Comparison of ENCODE assay signal across 7 mouse cellular contexts in genomic region chr4:99660981-99661380, GRCm38 (mm10). TPM values are rescaled to one million over a fixed set of nuclear protein-coding genes. Genes with fewer than 3 reads are reported as not detected.
A peak's percentile ranks its signal among the peaks of the same experiment; 100 is the strongest.
DNase-seq lines count a peak whose midpoint lies in the region; ATAC-seq and TF ChIP-seq lines count a peak whose summit lies in the region.

No protein-coding gene starts in this region.

- no peaks in the 10 kb centered on the region for H3K9me3 ChIP-seq in forebrain, embryonic 16.5 days (ENCODE audit: control insufficient read depth, low read length)
- no peaks in the 10 kb centered on the region for H3K9me3 ChIP-seq in intestine, postnatal 0 days (ENCODE audit: control insufficient read depth)

- WGBS in thymus, adult 2 months = under 1% methylated on average over 11 of the region's 11 CpGs
- 0% methylated on average over 11 of the region's 11 CpGs for WGBS in forebrain, embryonic 16.5 days
- WGBS in intestine, postnatal 0 days = 0% methylated on average over 11 of the region's 11 CpGs
- WGBS in lung, adult 2 months = under 1% methylated on average over 11 of the region's 11 CpGs

- H3K4me3 ChIP-seq in thymus, adult 2 months (ENCODE audit: control insufficient read depth, insufficient read depth, low read length) = no peak overlapping the region
- no peak overlapping the region for H3K4me3 ChIP-seq in forebrain, embryonic 16.5 days (replicated peaks; ENCODE audit: low read length)
- H3K4me3 ChIP-seq in intestine, postnatal 0 days (ENCODE audit: low read depth, low read length) = no peak overlapping the region
- no peak overlapping the region for H3K4me3 ChIP-seq in lung, adult 2 months (replicated peaks; ENCODE audit: extremely low read depth, low read depth, low read length)

- ATAC-seq in forebrain, embryonic 16.5 days = peak; percentile 19; the same call in 1 of the 2 replicates
- ATAC-seq in intestine, postnatal 0 days = no peak

- peak; percentile 59 for DNase-seq in thymus, adult 2 months
- DNase-seq in thymus, adult 18-20 months = no peak
- peak; percentile 43 for DNase-seq in c-Kit-positive CD71-positive TER-119-negative erythroid progenitor cells, embryonic 14.5 days (ENCODE audit: low read depth)
- no peak for DNase-seq in lung, adult 2 months
- DNase-seq in spleen, postnatal 36 days (ENCODE audit: low spot score in 2 of 2) = peak; percentile 6 to 15

- no peaks in the 10 kb centered on the region for H3K36me3 ChIP-seq in thymus, adult 2 months (ENCODE audit: control insufficient read depth, insufficient read depth, low read length)
- H3K36me3 ChIP-seq in forebrain, embryonic 16.5 days (ENCODE audit: control insufficient read depth, insufficient read depth) = no peaks in the 10 kb centered on the region
- H3K36me3 ChIP-seq in intestine, postnatal 0 days (ENCODE audit: control insufficient read depth, insufficient read depth) = no peaks in the 10 kb centered on the region

- peak; percentile 32; the same call in 1 of the 2 replicates for TF ChIP-seq CTCF in thymus, adult 2 months (IDR thresholded peaks at IDR 0.05; ENCODE audit: borderline replicate concordance, control insufficient read depth, extremely low read depth, insufficient read depth, low read length, poor library complexity)
- peak; percentile 76 for TF ChIP-seq CTCF in intestine, postnatal 0 days (IDR thresholded peaks at IDR 0.05; ENCODE audit: low read depth)
- peak; percentile 70 for TF ChIP-seq CTCF in lung, adult 2 months (IDR thresholded peaks at IDR 0.05; ENCODE audit: insufficient read depth, low read length)

- H3K4me1 ChIP-seq in thymus, adult 2 months (replicated peaks; ENCODE audit: control insufficient read depth, insufficient read depth, low read length) = peaks cover 5% of the 10 kb centered on the region
- peaks cover 18% of the 10 kb centered on the region for H3K4me1 ChIP-seq in forebrain, embryonic 16.5 days (replicated peaks; ENCODE audit: control insufficient read depth, insufficient read depth, low read length)
- H3K4me1 ChIP-seq in intestine, postnatal 0 days (replicated peaks; ENCODE audit: control insufficient read depth, insufficient read depth, low read length) = no peaks in the 10 kb centered on the region
- no peaks in the 10 kb centered on the region for H3K4me1 ChIP-seq in lung, adult 2 months (ENCODE audit: control insufficient read depth, insufficient read depth, low read length)

- TF ChIP-seq POLR2A in thymus, adult 2 months (IDR thresholded peaks at IDR 0.05; ENCODE audit: control insufficient read depth, extremely low read depth, insufficient read depth, low read length, poor library complexity) = no peak
- TF ChIP-seq POLR2A in lung, adult 2 months (IDR thresholded peaks at IDR 0.05; ENCODE audit: borderline replicate concordance, extremely low read depth, low read depth, low read length) = no peak

- H3K27ac ChIP-seq in thymus, adult 2 months (ENCODE audit: control insufficient read depth, insufficient read depth, low read length) = no peak overlapping the region
- no peak overlapping the region for H3K27ac ChIP-seq in forebrain, embryonic 16.5 days (ENCODE audit: low read length)
- H3K27ac ChIP-seq in intestine, postnatal 0 days (ENCODE audit: low read depth, low read length) = no peak overlapping the region

- no peak overlapping the region for H3K4me2 ChIP-seq in forebrain, embryonic 16.5 days (ENCODE audit: low read length)
- H3K4me2 ChIP-seq in intestine, postnatal 0 days (replicated peaks; ENCODE audit: low read depth) = no peak overlapping the region

- no peak overlapping the region for H3K9ac ChIP-seq in forebrain, embryonic 16.5 days (replicated peaks; ENCODE audit: low read depth, low read length)
- H3K9ac ChIP-seq in intestine, postnatal 0 days (ENCODE audit: low read depth, low read length) = no peak overlapping the region

- peaks cover 44% of the 10 kb centered on the region for H3K27me3 ChIP-seq in thymus, adult 2 months (ENCODE audit: control insufficient read depth, insufficient read depth, low read length)
- H3K27me3 ChIP-seq in forebrain, embryonic 16.5 days (replicated peaks; ENCODE audit: control insufficient read depth, insufficient read depth, low read length) = peaks cover 42% of the 10 kb centered on the region
- peaks cover 90% of the 10 kb centered on the region for H3K27me3 ChIP-seq in intestine, postnatal 0 days (replicated peaks; ENCODE audit: control insufficient read depth, insufficient read depth, low read length)

RNA-seq across cellular contexts. Expression of gene Foxd3, which starts 4.9 kb away (rescaled TPM):
- 1.5 and 1.8 TPM in 2 replicates for polyA plus RNA-seq in thymus, adult 2 months (2012; rRNA removed)
- polyA plus RNA-seq in forebrain, embryonic 16.5 days (2015; fragmentation: Nextera tagmentation; extraction: Ambion mirVana) = 0.10 and 0.14 TPM in 2 replicates
- 0.34 and 0.42 TPM in 2 replicates for polyA plus RNA-seq in intestine, postnatal 0 days (2015; fragmentation: Nextera tagmentation; extraction: Ambion mirVana)
- 0.28 and 0.62 TPM in 2 replicates for polyA plus RNA-seq in lung, adult 2 months (2012; rRNA removed)

RNA-seq across cellular contexts. Expression of gene Alg6, which starts 54.5 kb away (rescaled TPM):
- polyA plus RNA-seq in thymus, adult 2 months (2012; rRNA removed) = 3.9 and 5.0 TPM in 2 replicates
- 9.1 and 10.7 TPM in 2 replicates for polyA plus RNA-seq in forebrain, embryonic 16.5 days (2015; fragmentation: Nextera tagmentation; extraction: Ambion mirVana)
- polyA plus RNA-seq in intestine, postnatal 0 days (2015; fragmentation: Nextera tagmentation; extraction: Ambion mirVana) = 8.0 and 8.1 TPM in 2 replicates
- 1.7 and 4.6 TPM in 2 replicates for polyA plus RNA-seq in lung, adult 2 months (2012; rRNA removed)

Comparison
In these comparisons a context has a peak if more than half of its experiments do, and no peak if none do; other contexts are left out.
1. DNase-seq: peak in thymus, adult 2 months (single experiment), c-Kit-positive CD71-positive TER-119-negative erythroid progenitor cells, embryonic 14.5 days (single experiment) and spleen, postnatal 36 days (2 of 2); none in thymus, adult 18-20 months (0 of 2) and lung, adult 2 months (single experiment).
2. Peak in every context shown above with its lines, with median percentiles within 50 percentile points of each other: CTCF ChIP-seq.